Mouse (Mus musculus): ENCODE data around the gene Mutyh. TPM values are rescaled to one million over a fixed set of nuclear protein-coding genes. Genes with fewer than 3 reads are reported as not detected.

Mutyh gene
- total RNA-seq (2021): 1 to 10 TPM; 3.9 to 5.5 TPM
- long read RNA-seq, experiment 1, partial matches to known transcripts: 0 of 8 reads
- long read RNA-seq, experiment 1, other reads (novel, unspliced or antisense): 6 of 8 reads
- long read RNA-seq, experiment 2, partial matches to known transcripts: 1 of 4 reads
- long read RNA-seq, experiment 2, other reads (novel, unspliced or antisense): 3 of 4 reads

GRCm38 (mm10) chr4:116807197-116808129 lies at the start of gene Mutyh, which contains the start of gene Toe1:
TSS of gene Mutyh (plus strand) at chr4:116807723.
TSS of gene Toe1 (minus strand) at chr4:116807640.
- peak; percentile 89 to 96 for DNase-seq (ENCODE audit: low spot score in 2 of 2)

GRCm38 (mm10) chr4:116761914-116762313 lies 45.6 kb upstream of the Mutyh start:
- DNase-seq (ENCODE audit: low spot score in 2 of 2): no peak

- DNase-seq (ENCODE audit: low spot score in 2 of 2): no peak
Observed at GRCm38 (mm10) chr4:116764001-116764400, 43.5 kb upstream of the Mutyh start.

- no peak for DNase-seq (ENCODE audit: low spot score in 2 of 2)
Observed at GRCm38 (mm10) chr4:116768510-116768909, 39.0 kb upstream of the Mutyh start.

GRCm38 (mm10) chr4:116769060-116769459 lies 38.5 kb upstream of the Mutyh start:
- no peak for DNase-seq (ENCODE audit: low spot score in 2 of 2)

- DNase-seq (ENCODE audit: low spot score in 2 of 2): no peak
Observed at GRCm38 (mm10) chr4:116776391-116776790, 31.1 kb upstream of the Mutyh start.

- no peak for DNase-seq (ENCODE audit: low spot score in 2 of 2)
Observed at GRCm38 (mm10) chr4:116777079-116777478, 30.4 kb upstream of the Mutyh start.

GRCm38 (mm10) chr4:116780541-116780940 lies 27.0 kb upstream of the Mutyh start:
- DNase-seq (ENCODE audit: low spot score in 2 of 2): no peak

- no peak for DNase-seq (ENCODE audit: low spot score in 2 of 2)
Observed at GRCm38 (mm10) chr4:116781366-116781765, 26.2 kb upstream of the Mutyh start.

GRCm38 (mm10) chr4:116782171-116782570 lies 25.4 kb upstream of the Mutyh start:
- no peak for DNase-seq (ENCODE audit: low spot score in 2 of 2)

GRCm38 (mm10) chr4:116786587-116786986 lies 20.9 kb upstream of the Mutyh start:
- DNase-seq (ENCODE audit: low spot score in 2 of 2): no peak

GRCm38 (mm10) chr4:116787985-116788760 lies 19.4 kb upstream of the Mutyh start:
- peak in 1 of 2 experiments; percentile 29 for DNase-seq (ENCODE audit: low spot score in 2 of 2)

- peak; percentile 61 to 81 for DNase-seq (ENCODE audit: low spot score in 2 of 2)
Observed at GRCm38 (mm10) chr4:116788956-116789355, 18.6 kb upstream of the Mutyh start.

GRCm38 (mm10) chr4:116792453-116792852 lies 15.1 kb upstream of the Mutyh start:
- DNase-seq (ENCODE audit: low spot score in 2 of 2): no peak

- DNase-seq (ENCODE audit: low spot score in 2 of 2): no peak
Observed at GRCm38 (mm10) chr4:116794273-116794672, 13.2 kb upstream of the Mutyh start.

- no peak for DNase-seq (ENCODE audit: low spot score in 2 of 2)
Observed at GRCm38 (mm10) chr4:116796442-116797110, 10.9 kb upstream of the Mutyh start.

GRCm38 (mm10) chr4:116799901-116800300 lies 7.6 kb upstream of the Mutyh start:
- DNase-seq (ENCODE audit: low spot score in 2 of 2): no peak

- DNase-seq (ENCODE audit: low spot score in 2 of 2): no peak
Observed at GRCm38 (mm10) chr4:116811012-116811411, 3.5 kb downstream of the Mutyh start.

- no peak for DNase-seq (ENCODE audit: low spot score in 2 of 2)
Observed at GRCm38 (mm10) chr4:116815276-116815675, 7.8 kb downstream of the Mutyh start.

GRCm38 (mm10) chr4:116817486-116817885 lies 10.0 kb downstream of the Mutyh start:
- no peak for DNase-seq (ENCODE audit: low spot score in 2 of 2)

All from gastrocnemius, postnatal 4 days (tissue).